Mouse (Mus musculus): ENCODE results near the gene Gsta4. TPM values are rescaled to one million over a fixed set of nuclear protein-coding genes. Genes with fewer than 3 reads are reported as not detected.

The Gsta4 gene
- polyA plus RNA-seq, 1 experiment, result 1.0 TPM

DNA sequence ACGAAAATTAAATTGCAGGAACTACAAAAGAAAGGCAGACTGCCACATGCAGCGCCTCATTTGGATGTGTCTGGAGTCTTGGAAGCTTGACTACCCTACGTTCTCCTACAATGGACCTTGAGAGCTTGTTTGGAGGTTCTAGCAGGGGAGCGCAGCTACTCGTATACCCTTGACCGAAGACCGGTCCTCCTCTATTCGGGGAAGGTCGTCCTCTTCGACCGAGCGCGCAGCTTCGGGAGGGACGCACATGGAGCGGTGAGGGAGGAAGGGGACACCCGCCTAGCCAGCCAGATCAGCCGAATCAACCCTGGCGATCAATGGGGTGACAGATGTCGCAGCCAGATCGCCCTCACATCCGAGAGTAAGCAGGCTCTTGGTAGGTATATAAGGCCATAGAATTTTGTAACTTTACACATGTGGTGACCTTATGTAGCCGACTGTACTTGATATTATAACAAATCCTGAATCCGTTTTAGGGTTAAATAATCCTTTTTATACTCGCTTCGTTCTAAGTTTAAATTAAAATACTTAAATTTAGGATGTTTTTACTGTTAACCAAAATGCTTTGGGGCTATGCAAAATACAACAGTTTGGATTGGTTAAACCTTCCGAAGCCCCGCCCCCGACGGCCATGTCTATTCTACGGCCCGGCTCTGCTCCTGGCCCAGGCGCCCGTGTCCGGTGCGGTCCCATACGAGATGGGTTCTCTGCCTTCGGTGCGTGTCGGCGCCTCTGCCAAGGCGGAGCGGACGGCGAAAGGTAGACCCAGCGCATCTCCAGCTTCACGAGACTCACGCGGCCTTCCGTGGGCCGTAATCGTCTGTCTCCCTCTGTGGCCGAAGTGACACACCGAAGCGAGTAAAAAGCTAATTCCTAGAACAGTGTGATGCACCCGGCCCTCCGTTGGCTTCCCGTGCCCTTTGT, 7.0 kb upstream of the Gsta4 start:
- Histone ChIP-seq H3K36me3 (ENCODE audit: control insufficient read depth) (no peaks in the 10 kb centered on the region), H3K9me3 (ENCODE audit: control insufficient read depth, low read length) (no peaks in the 10 kb centered on the region), H3K4me1 (ENCODE audit: control insufficient read depth) (peaks cover 19% of the 10 kb centered on the region), H3K4me3 (replicated peaks) (peak overlapping the region; percentile 87), H3K27me3 (ENCODE audit: control insufficient read depth) (no peaks in the 10 kb centered on the region)
- TF ChIP-seq GATA1 (IDR thresholded peaks at IDR 0.05; ENCODE audit: low read length) (peak; percentile 63; the same call in 1 of the 2 replicates), TAL1 (IDR thresholded peaks at IDR 0.05; ENCODE audit: low read length) (no peak)

DNA sequence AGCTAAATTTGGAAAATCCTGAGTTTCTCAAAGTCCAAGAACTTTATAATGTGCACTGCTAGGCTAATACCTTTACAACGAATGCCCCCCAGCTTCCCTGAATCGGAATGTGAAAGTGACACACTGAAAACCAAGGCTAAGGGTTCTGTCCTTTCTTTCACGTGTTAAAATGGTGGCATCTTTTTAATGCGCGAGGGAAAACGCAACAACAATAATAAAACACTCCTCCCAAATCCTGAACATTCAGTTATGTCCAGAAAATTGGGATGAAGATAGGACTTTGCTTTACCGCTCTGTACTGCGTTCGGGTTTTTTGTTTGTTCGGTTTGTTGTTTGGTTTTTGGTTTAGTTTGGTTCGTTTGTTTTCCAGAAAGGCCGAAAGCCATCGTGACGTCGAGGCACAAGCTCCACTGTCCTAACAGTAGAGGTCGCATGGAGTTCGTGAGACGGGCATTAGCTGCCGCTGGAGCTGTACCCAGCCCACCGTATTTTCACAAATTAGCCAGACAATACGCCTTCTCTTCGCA, 6.3 kb upstream of the Gsta4 start:
- TF ChIP-seq TAL1 (IDR thresholded peaks at IDR 0.05; ENCODE audit: low read length), result no peak
- TF ChIP-seq GATA1 (IDR thresholded peaks at IDR 0.05; ENCODE audit: low read length), result no peak
- Histone ChIP-seq H3K27me3 (ENCODE audit: control insufficient read depth) (no peaks in the 10 kb centered on the region), H3K36me3 (ENCODE audit: control insufficient read depth) (no peaks in the 10 kb centered on the region), H3K4me3 (replicated peaks) (peak overlapping the region; percentile 87), H3K9me3 (ENCODE audit: control insufficient read depth, low read length) (no peaks in the 10 kb centered on the region), H3K4me1 (ENCODE audit: control insufficient read depth) (peaks cover 19% of the 10 kb centered on the region)

DNA sequence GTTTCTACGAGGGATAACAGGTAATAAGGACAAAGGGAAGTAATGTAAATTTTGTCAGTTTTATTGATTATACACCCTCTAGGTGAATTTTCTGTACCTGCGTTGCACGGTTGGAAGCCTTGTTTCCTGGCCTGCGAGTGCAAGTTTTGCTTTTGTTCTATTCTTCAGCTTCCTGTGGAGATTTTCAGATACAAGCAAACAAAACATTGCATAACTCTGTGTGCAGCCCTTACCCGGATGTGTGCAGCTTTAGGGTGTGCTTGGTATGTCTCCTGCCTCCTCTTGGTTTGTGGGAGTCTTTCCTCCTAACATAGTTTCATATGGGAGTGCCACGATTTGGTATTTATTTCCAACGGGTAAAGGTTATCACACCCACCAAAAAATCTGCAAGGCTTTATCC, 5.7 kb upstream of the Gsta4 start:
- Histone ChIP-seq H3K36me3 (ENCODE audit: control insufficient read depth) (no peaks in the 10 kb centered on the region), H3K9me3 (ENCODE audit: control insufficient read depth, low read length) (no peaks in the 10 kb centered on the region), H3K4me1 (ENCODE audit: control insufficient read depth) (peaks cover 19% of the 10 kb centered on the region), H3K4me3 (replicated peaks) (peak overlapping the region; percentile 87), H3K27me3 (ENCODE audit: control insufficient read depth) (no peaks in the 10 kb centered on the region)
- TF ChIP-seq TAL1 (IDR thresholded peaks at IDR 0.05; ENCODE audit: low read length) (no peak), GATA1 (IDR thresholded peaks at IDR 0.05; ENCODE audit: low read length) (no peak)

DNA sequence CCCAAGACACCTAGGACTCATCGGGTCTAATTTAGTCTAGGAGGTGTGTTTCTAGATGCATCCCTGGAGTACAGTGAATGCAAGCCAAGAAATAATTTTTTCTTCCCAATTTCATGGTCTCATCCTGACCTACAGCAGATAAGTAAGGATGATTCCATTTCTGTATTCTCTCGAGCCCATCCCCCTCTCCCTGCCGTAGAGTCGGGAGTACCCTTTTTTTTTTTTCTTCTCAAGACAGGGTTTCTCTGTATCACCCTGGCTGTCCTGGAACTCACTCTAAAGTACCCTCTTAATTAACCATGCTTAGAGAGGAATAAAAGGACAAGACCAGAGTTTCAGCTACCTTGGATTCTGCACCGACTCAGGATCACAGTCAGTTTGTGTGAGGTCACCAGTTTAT, 4.4 kb upstream of the Gsta4 start:
- TF ChIP-seq GATA1 (IDR thresholded peaks at IDR 0.05; ENCODE audit: low read length) (no peak), TAL1 (IDR thresholded peaks at IDR 0.05; ENCODE audit: low read length) (no peak)
- Histone ChIP-seq H3K4me1 (ENCODE audit: control insufficient read depth) (peaks cover 19% of the 10 kb centered on the region), H3K36me3 (ENCODE audit: control insufficient read depth) (no peaks in the 10 kb centered on the region), H3K27me3 (ENCODE audit: control insufficient read depth) (no peaks in the 10 kb centered on the region), H3K9me3 (ENCODE audit: control insufficient read depth, low read length) (no peaks in the 10 kb centered on the region), H3K4me3 (replicated peaks) (no peak overlapping the region)

DNA sequence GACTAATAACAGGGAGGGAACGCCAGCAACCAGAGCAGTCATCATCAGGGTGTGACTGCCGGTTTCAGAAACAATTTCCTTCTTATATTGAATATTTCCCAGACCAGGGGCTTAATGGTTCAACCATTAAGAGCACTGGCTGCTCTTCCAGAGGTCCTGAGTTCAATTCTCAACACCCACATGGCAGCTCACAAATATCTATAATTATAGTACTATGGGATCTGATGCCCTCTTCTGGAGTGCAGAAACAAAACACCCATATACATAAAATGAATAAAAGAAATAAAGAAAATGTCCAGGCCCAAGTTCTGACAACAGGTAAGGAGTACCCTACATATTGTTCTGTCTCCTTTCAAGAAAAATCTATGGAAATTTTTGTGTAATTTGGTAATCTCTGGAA, 3.5 kb upstream of the Gsta4 start:
- TF ChIP-seq GATA1 (IDR thresholded peaks at IDR 0.05; ENCODE audit: low read length) (no peak), TAL1 (IDR thresholded peaks at IDR 0.05; ENCODE audit: low read length) (no peak)
- Histone ChIP-seq H3K4me3 (replicated peaks) (no peak overlapping the region), H3K36me3 (ENCODE audit: control insufficient read depth) (no peaks in the 10 kb centered on the region), H3K27me3 (ENCODE audit: control insufficient read depth) (no peaks in the 10 kb centered on the region), H3K4me1 (ENCODE audit: control insufficient read depth) (peaks cover 26% of the 10 kb centered on the region), H3K9me3 (ENCODE audit: control insufficient read depth, low read length) (no peaks in the 10 kb centered on the region)

DNA sequence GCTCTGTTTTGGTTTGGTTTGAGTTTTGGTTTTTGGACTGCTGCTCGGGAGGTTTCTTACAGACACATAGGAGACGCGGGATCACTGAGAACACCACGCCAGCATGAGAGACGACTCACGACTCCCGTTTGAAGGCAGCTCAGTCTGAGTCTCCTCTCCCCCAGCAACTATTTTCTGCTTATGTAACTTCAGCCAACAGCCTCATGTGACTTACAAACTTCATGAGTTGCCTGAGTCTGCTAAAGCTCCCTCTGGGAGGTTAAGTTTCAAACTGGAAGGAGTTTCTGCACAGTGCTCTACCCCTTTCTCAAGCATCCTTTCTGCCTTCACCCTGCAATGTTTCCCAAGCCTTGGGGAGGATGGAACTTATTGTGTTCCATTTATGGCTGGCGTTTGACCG, 3.1 kb downstream of the Gsta4 start:
- Histone ChIP-seq H3K9me3 (ENCODE audit: control insufficient read depth, low read length) (no peaks in the 10 kb centered on the region), H3K27me3 (ENCODE audit: control insufficient read depth) (no peaks in the 10 kb centered on the region), H3K36me3 (ENCODE audit: control insufficient read depth) (no peaks in the 10 kb centered on the region), H3K4me1 (ENCODE audit: control insufficient read depth) (peaks cover 48% of the 10 kb centered on the region), H3K4me3 (replicated peaks) (no peak overlapping the region)
- TF ChIP-seq GATA1 (IDR thresholded peaks at IDR 0.05; ENCODE audit: low read length), result no peak
- TF ChIP-seq TAL1 (IDR thresholded peaks at IDR 0.05; ENCODE audit: low read length), result no peak

DNA sequence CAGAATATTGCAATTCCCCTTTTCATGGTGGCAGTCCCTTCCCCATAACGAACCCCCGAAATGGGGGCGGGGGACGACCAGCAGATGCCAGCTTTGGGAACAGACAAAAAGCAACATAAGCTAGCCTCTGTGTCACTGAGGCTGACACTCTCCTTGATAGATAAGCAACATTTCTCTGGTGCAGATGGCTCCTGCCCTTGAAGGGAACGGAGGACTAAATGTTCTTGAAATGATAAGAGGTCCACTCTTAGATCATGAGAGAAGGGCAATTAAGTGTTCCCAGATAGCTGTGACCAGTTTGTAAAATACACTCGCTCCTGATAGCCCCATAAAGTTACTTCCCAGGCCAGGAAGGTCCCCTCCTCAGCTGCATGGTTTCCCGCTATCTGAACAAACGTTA, 6.3 kb downstream of the Gsta4 start:
- H3K27me3 ChIP-seq (ENCODE audit: control insufficient read depth), result no peaks in the 10 kb centered on the region
- H3K9me3 ChIP-seq (ENCODE audit: control insufficient read depth, low read length), result no peaks in the 10 kb centered on the region
- no peaks in the 10 kb centered on the region for H3K36me3 ChIP-seq (ENCODE audit: control insufficient read depth)
- peak; percentile 19; the same call in 1 of the 3 replicates for TF ChIP-seq TAL1 (IDR thresholded peaks at IDR 0.05; ENCODE audit: low read length)
- TF ChIP-seq GATA1 (IDR thresholded peaks at IDR 0.05; ENCODE audit: low read length), result peak; percentile 15; the same call in 1 of the 2 replicates
- peaks cover 69% of the 10 kb centered on the region for H3K4me1 ChIP-seq (ENCODE audit: control insufficient read depth)
- H3K4me3 ChIP-seq (replicated peaks), result peak overlapping the region; percentile 6

DNA sequence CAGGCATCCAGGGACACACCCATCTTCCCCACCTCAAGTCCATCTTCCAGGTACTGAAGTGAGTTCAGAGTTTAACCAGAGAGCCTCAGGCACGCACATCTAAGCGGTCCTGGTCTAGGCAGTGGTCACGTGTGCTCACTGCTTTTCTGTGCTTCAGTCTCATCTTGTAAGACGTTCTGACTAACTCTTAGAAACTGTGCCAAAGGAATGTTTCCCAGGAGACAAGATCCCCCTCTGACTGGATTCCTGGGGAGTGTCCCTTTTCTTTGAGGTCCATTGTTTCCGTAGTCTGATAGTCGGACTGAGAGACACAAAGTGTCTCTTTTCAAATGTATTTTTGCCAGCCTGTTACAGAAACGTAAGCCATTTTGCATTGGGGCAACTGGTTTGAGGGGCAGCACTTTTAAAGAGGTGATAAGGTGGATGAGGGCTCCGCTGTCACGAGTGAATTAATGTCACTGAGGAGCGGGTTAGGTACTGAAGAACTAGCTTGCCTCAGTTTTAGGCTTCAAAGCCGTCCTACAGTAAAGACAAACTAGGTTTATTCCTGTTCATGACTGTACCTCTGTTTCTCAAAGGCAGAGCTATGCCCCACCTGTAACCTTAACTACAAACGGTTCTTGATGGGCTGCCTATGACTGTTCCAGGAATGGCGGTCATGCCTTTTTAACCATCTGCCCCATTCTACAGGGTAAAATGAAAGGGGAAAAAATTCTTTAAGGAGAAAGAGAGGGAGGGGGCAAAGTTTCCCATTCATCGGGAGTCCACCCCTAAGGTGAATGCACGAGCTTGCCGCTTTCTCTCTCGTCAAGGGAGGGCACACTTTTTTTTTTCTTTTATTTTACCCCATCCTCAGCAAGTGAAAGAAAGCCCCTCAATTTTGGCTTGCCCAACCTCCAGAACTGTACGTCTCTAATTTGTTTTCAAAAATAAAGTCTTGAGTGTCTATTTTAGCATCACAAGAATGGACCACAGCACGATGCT, 8.4 kb downstream of the Gsta4 start:
- no peaks in the 10 kb centered on the region for H3K36me3 ChIP-seq (ENCODE audit: control insufficient read depth)
- TF ChIP-seq TAL1 (IDR thresholded peaks at IDR 0.05; ENCODE audit: low read length) (no peak), GATA1 (IDR thresholded peaks at IDR 0.05; ENCODE audit: low read length) (no peak)
- no peaks in the 10 kb centered on the region for H3K27me3 ChIP-seq (ENCODE audit: control insufficient read depth)
- H3K4me3 ChIP-seq (replicated peaks), result peak overlapping the region; percentile 67
- peaks cover 62% of the 10 kb centered on the region for H3K4me1 ChIP-seq (ENCODE audit: control insufficient read depth)
- H3K9me3 ChIP-seq (ENCODE audit: control insufficient read depth, low read length), result no peaks in the 10 kb centered on the region
